Mouse (Mus musculus): ENCODE data around the gene Ephb2. TPM values are rescaled to one million over a fixed set of nuclear protein-coding genes. Genes with fewer than 3 reads are reported as not detected.

Ephb2 gene
- total and polyA plus RNA-seq, 3 experiments: 0.08 TPM; not detected in 2

DNA sequence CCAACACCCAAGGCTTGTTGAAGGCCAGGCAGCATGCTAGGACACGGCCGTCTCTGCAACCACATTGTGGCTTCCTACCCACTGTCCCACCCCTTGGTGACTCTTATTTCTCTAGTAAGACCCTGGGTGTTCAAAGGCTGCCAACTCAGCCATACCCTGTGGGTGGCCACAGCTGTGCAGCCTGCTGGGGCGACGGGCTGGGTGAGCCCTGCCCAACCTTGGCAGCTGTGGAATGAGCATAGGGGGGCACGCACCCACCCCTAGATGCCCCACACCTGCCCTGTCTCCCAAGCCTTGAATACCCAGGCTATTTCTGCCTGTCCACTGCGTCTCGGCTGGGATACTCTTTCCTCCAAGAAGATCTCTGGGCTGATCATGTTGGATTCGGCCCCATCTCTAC is 81.5 kb downstream of the Ephb2 start:
- no peak for DNase-seq (ENCODE audit: extremely low read depth)
- no peak overlapping the region for H3K27ac ChIP-seq (ENCODE audit: insufficient read depth, low read depth)
- no peaks in the 10 kb centered on the region for H3K36me3 ChIP-seq (replicated peaks in 1 of 2; ENCODE audit: control insufficient read depth in 1 of 2, insufficient read depth in 1 of 2, low read length in 1 of 2)
- no peak for TF ChIP-seq HCFC1 (IDR thresholded peaks at IDR 0.05; ENCODE audit: low read depth, low read length)
- TF ChIP-seq POLR2A (IDR thresholded peaks at IDR 0.05; ENCODE audit: low read depth, low read length): no peak
- no peak for TF ChIP-seq ZNF384 (IDR thresholded peaks at IDR 0.05; ENCODE audit: low read depth, low read length)
- no peak for TF ChIP-seq ZKSCAN1 (IDR thresholded peaks at IDR 0.05; ENCODE audit: borderline replicate concordance, low read depth, low read length)
- H3K9ac ChIP-seq (ENCODE audit: insufficient read depth, low read depth): no peak overlapping the region
- H3K4me2 ChIP-seq (ENCODE audit: insufficient read depth, low read depth, poor library complexity, severe bottlenecking): no peak overlapping the region
- no peaks in the 10 kb centered on the region for H3K9me3 ChIP-seq (replicated peaks; ENCODE audit: low read length)
- H3K4me3 ChIP-seq (replicated peaks in 1 of 3; ENCODE audit: low read depth in 2 of 3, low read length in 2 of 3, poor library complexity in 1 of 3): no peak overlapping the region
- H3K79me2 ChIP-seq (replicated peaks; ENCODE audit: control insufficient read depth, extremely low read depth, insufficient read depth, poor library complexity, severe bottlenecking): no peaks in the 10 kb centered on the region
- in situ Hi-C loops (cut with MboI; ENCODE audit: low pct_ligation_motif_present, low pct_unique_long_range_greater_than_20kb, low sequenced_read_pairs) (no loop called here), dilution Hi-C loops (cut with MboI; ENCODE audit: extremely low pct_ligation_motif_present, extremely low pct_unique_long_range_greater_than_20kb, low sequenced_read_pairs) (no loop called here)
- H3K27me3 ChIP-seq (replicated peaks): peaks cover 20% of the 10 kb centered on the region
- H3K4me1 ChIP-seq (ENCODE audit: control insufficient read depth in 1 of 2, insufficient read depth in 2 of 2): peaks cover 3 to 17% of the 10 kb centered on the region in 2 experiments; a peak in 2 of 4 replicates

DNA sequence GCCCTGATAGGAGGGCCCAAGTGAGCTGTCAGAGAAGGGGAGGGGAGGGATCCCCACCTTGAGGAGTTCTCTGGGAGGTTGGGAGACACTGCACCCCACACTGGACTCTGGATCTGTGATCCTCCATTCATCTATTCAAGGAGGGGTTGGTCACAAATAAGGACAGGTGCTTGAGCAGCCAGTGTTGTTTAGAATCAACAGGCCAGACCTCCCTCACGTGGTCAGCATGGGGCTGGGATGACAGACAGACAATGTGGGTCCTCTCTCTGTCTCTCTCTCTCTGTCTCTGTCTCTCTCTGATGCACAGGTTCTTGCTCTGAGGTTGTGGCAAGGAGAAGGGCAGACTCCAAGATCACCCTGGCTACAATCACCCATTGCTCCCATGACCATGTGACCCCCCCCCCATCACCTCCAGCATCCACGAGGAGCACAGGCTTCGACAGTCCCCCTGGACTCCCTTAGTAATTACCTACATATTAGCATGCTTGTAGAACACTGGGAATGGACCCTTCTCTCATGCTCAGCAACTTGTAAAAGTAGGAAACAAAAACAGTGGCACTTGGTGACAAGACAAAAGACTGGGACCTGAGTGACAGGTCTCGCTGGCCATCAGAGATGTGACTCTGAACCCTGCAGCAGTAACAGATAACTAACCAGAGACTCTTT is 84.3 kb downstream of the Ephb2 start:
- Histone ChIP-seq H3K4me1 (ENCODE audit: control insufficient read depth in 1 of 2, insufficient read depth in 2 of 2) (peaks cover 0 to 25% of the 10 kb centered on the region in 2 experiments; a peak in 2 of 4 replicates), H3K27me3 (replicated peaks) (peaks cover 25% of the 10 kb centered on the region), H3K4me3 (replicated peaks in 1 of 3; ENCODE audit: low read depth in 2 of 3, low read length in 2 of 3, poor library complexity in 1 of 3) (no peak overlapping the region), H3K27ac (ENCODE audit: insufficient read depth, low read depth) (no peak overlapping the region), H3K79me2 (replicated peaks; ENCODE audit: control insufficient read depth, extremely low read depth, insufficient read depth, poor library complexity, severe bottlenecking) (no peaks in the 10 kb centered on the region), H3K36me3 (replicated peaks in 1 of 2; ENCODE audit: control insufficient read depth in 1 of 2, insufficient read depth in 1 of 2, low read length in 1 of 2) (no peaks in the 10 kb centered on the region), H3K4me2 (ENCODE audit: insufficient read depth, low read depth, poor library complexity, severe bottlenecking) (no peak overlapping the region), H3K9me3 (replicated peaks; ENCODE audit: low read length) (no peaks in the 10 kb centered on the region), H3K9ac (ENCODE audit: insufficient read depth, low read depth) (no peak overlapping the region)
- DNase-seq (ENCODE audit: extremely low read depth): no peak
- dilution Hi-C loops (cut with MboI; ENCODE audit: extremely low pct_ligation_motif_present, extremely low pct_unique_long_range_greater_than_20kb, low sequenced_read_pairs): no loop called here
- TF ChIP-seq POLR2A (IDR thresholded peaks at IDR 0.05; ENCODE audit: low read depth, low read length): no peak
- no peak for TF ChIP-seq KAT2A (IDR thresholded peaks at IDR 0.05; ENCODE audit: insufficient replicate concordance, low read length)
- in situ Hi-C loops (cut with MboI; ENCODE audit: low pct_ligation_motif_present, low pct_unique_long_range_greater_than_20kb, low sequenced_read_pairs): no loop called here

DNA sequence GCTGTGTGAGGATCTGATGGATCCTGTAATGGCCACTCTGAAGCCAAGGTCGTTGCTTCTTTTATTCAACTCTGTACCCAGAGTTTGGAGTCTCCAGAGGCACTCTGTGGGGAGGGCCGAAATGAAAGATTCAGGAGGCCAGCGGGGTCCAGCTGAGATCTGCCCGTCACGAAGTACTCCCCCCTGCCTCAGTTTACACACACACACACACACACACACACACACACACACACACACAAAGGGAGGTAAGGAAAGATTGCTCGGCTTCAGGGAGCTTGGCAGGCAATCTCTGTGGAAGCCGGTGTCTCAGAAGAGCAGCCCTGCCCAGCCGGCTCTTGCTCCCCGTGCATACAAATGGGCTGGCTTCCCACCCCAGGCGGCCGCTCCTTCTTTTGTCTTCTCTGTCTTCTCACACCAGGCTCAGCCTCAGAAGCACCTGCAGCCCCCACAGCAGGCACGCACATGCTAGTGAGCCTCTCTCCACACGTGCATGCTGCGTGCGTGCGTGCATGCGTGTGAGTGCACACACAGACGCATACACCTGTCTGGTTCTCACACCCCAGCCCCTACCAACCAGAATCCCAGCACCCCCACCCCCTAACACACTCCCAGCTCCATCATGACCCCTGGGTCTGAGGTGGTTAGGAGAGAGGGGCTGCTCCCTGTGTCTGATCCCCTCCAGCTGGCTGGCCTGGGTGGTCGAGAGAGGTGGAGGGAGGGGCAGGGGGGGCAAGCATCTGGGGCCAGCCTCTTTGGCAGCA is 85.0 kb downstream of the Ephb2 start:
- Histone ChIP-seq H3K9me3 (replicated peaks; ENCODE audit: low read length) (no peaks in the 10 kb centered on the region), H3K27me3 (replicated peaks) (peaks cover 25% of the 10 kb centered on the region), H3K9ac (ENCODE audit: insufficient read depth, low read depth) (no peak overlapping the region), H3K4me3 (replicated peaks in 1 of 3; ENCODE audit: low read depth in 2 of 3, low read length in 2 of 3, poor library complexity in 1 of 3) (no peak overlapping the region), H3K4me1 (ENCODE audit: control insufficient read depth in 1 of 2, insufficient read depth in 2 of 2) (peaks cover 0 to 29% of the 10 kb centered on the region in 2 experiments; a peak in 2 of 4 replicates), H3K4me2 (ENCODE audit: insufficient read depth, low read depth, poor library complexity, severe bottlenecking) (no peak overlapping the region), H3K27ac (ENCODE audit: insufficient read depth, low read depth) (no peak overlapping the region), H3K79me2 (replicated peaks; ENCODE audit: control insufficient read depth, extremely low read depth, insufficient read depth, poor library complexity, severe bottlenecking) (no peaks in the 10 kb centered on the region), H3K36me3 (replicated peaks in 1 of 2; ENCODE audit: control insufficient read depth in 1 of 2, insufficient read depth in 1 of 2, low read length in 1 of 2) (no peaks in the 10 kb centered on the region)
- in situ Hi-C loops (cut with MboI; ENCODE audit: low pct_ligation_motif_present, low pct_unique_long_range_greater_than_20kb, low sequenced_read_pairs) (no loop called here), dilution Hi-C loops (cut with MboI; ENCODE audit: extremely low pct_ligation_motif_present, extremely low pct_unique_long_range_greater_than_20kb, low sequenced_read_pairs) (no loop called here)
- DNase-seq (ENCODE audit: extremely low read depth): no peak
- TF ChIP-seq BHLHE40 (IDR thresholded peaks at IDR 0.05; ENCODE audit: low read depth, low read length) (0 out of 2 replicates have a peak, but pooled peaks have one; percentile 13), MAFK (IDR thresholded peaks at IDR 0.05; ENCODE audit: insufficient replicate concordance, low read length) (no peak)
